Mouse (Mus musculus) small intestine, adult 2 months (tissue): Measurements from ENCODE around the gene Ipo7.

Experiments used
- CTCF ChIP-seq: fragments of 200-500 bp; IDR thresholded peaks from 2 replicates; pipeline ENCODE4 v1.5.1; 2012; ENCODE audit warnings: low read depth, mild to moderate bottlenecking, control low read depth, inconsistent platforms, low read length, moderate library complexity, mixed read lengths; ENCODE audit not compliant: insufficient replicate concordance, insufficient read length; ENCODE audit errors: extremely low read depth
- POLR2A ChIP-seq: fragments of 200-500 bp; IDR thresholded peaks from 2 replicates; pipeline ENCODE4 v1.6.1; 2012; ENCODE audit warnings: low read depth, mild to moderate bottlenecking, control low read depth, inconsistent platforms, low read length, moderate library complexity

DNA sequence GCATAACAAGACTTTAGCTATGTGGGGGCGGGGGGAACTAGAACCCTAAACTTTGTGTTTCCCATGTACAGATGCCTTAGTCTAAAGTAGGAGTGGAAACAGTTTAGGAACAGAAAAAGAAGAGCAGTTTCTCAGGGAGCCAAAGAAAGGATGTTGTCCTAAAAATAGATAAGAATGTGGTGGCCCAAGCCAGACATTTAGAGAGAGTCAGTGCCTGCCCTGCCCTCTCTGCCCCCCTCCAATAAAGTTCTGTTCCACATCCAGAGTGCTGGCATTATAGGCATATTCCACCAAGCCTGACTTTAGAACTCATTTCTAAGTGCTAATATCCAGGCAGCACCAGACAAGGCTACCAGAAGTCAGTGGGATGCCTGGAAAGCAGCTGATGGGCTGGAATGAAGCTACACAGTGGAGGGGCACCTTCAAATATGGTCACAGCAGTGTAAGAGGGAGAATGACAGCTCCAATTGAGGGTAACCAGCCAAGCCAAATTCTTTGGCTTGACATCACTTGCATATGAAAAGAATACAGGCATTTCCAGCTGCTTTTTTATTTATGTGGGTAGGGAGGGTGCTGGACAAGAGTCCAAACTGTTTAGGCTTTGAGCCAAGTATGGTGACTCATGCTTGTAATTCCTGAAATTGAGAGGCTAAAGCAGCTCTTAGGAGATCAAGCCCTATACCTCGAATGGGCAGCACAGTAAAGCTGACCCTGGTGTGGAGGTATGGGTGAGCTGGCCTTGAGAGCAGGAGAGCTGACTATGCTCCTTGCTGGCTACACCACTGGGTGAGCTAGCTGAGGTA, 24.7 kb upstream of the Ipo7 start:
- TF ChIP-seq POLR2A (no peak), CTCF (no peak)
